Mouse (Mus musculus): Measurements from ENCODE around the gene Atg13. TPM values are rescaled to one million over a fixed set of nuclear protein-coding genes. Genes with fewer than 3 reads are reported as not detected.

Gene Atg13
- total and polyA plus RNA-seq, 3 experiments: 5.8 to 20.7 (median 8.5) TPM

- dilution Hi-C loops (cut with MboI; ENCODE audit: extremely low pct_ligation_motif_present, extremely low pct_unique_long_range_greater_than_20kb, low sequenced_read_pairs): no loop called here
- in situ Hi-C loops (cut with MboI; ENCODE audit: low pct_ligation_motif_present, low pct_unique_long_range_greater_than_20kb, low sequenced_read_pairs): no loop called here
These were observed 82.2 kb downstream of the Atg13 start for GRCm38 (mm10) chr2:91628171-91628570.

GRCm38 (mm10) chr2:91627486-91627885 lies 82.9 kb downstream of the Atg13 start:
- no peak for DNase-seq (ENCODE audit: extremely low read depth)
- Histone ChIP-seq H3K9ac (ENCODE audit: insufficient read depth, low read depth) (no peak overlapping the region), H3K27ac (ENCODE audit: insufficient read depth, low read depth) (no peak overlapping the region), H3K4me2 (ENCODE audit: insufficient read depth, low read depth, poor library complexity, severe bottlenecking) (no peak overlapping the region), H3K79me2 (replicated peaks; ENCODE audit: control insufficient read depth, extremely low read depth, insufficient read depth, poor library complexity, severe bottlenecking) (no peaks in the 10 kb centered on the region), H3K27me3 (replicated peaks) (peaks cover 2% of the 10 kb centered on the region), H3K36me3 (replicated peaks in 1 of 2; ENCODE audit: control insufficient read depth in 1 of 2, insufficient read depth in 1 of 2, low read length in 1 of 2) (peaks cover 2 to 20% of the 10 kb centered on the region in 2 experiments), H3K4me3 (replicated peaks in 1 of 3; ENCODE audit: low read depth in 2 of 3, low read length in 2 of 3, poor library complexity in 1 of 3) (no peak overlapping the region), H3K4me1 (ENCODE audit: control insufficient read depth in 1 of 2, insufficient read depth in 2 of 2) (no peaks in the 10 kb centered on the region; a peak in 1 of 4 replicates), H3K9me3 (replicated peaks; ENCODE audit: low read length) (no peaks in the 10 kb centered on the region)
- dilution Hi-C loops (cut with MboI; ENCODE audit: extremely low pct_ligation_motif_present, extremely low pct_unique_long_range_greater_than_20kb, low sequenced_read_pairs) (no loop called here), in situ Hi-C loops (cut with MboI; ENCODE audit: low pct_ligation_motif_present, low pct_unique_long_range_greater_than_20kb, low sequenced_read_pairs) (no loop called here)
- no peak for TF ChIP-seq ELF1 (IDR thresholded peaks at IDR 0.05; ENCODE audit: low read depth, low read length)
- TF ChIP-seq NRF1 (IDR thresholded peaks at IDR 0.05; ENCODE audit: low read depth, low read length): no peak
- TF ChIP-seq ZKSCAN1 (IDR thresholded peaks at IDR 0.05; ENCODE audit: borderline replicate concordance, low read depth, low read length): no peak
- no peak for TF ChIP-seq E2F4 (IDR thresholded peaks at IDR 0.05; ENCODE audit: insufficient replicate concordance, low read depth, low read length)
- no peak for TF ChIP-seq CHD1 (IDR thresholded peaks at IDR 0.05; ENCODE audit: low read depth, low read length)
- no peak for TF ChIP-seq USF2 (conservative IDR thresholded peaks at IDR 0.05; ENCODE audit: low read depth, low read length)
- no peak for TF ChIP-seq UBTF (IDR thresholded peaks at IDR 0.05; ENCODE audit: low read depth, low read length)
- no peak for TF ChIP-seq IRF4 (IDR thresholded peaks at IDR 0.05; ENCODE audit: low read depth, low read length)
- TF ChIP-seq GABPA (IDR thresholded peaks at IDR 0.05; ENCODE audit: insufficient replicate concordance, low read depth, low read length): no peak
- TF ChIP-seq MAX (IDR thresholded peaks at IDR 0.05; ENCODE audit: low read length): no peak
- no peak for TF ChIP-seq JUND (conservative IDR thresholded peaks at IDR 0.05; ENCODE audit: low read depth, low read length)
- no peak for TF ChIP-seq PAX5 (IDR thresholded peaks at IDR 0.05; ENCODE audit: low read length)

More at GRCm38 (mm10) chr2:91628171-91628570, 82.2 kb downstream of the Atg13 start:
- no peaks in the 10 kb centered on the region for H3K9me3 ChIP-seq (replicated peaks; ENCODE audit: low read length)
- DNase-seq (ENCODE audit: extremely low read depth): no peak
- H3K79me2 ChIP-seq (replicated peaks; ENCODE audit: control insufficient read depth, extremely low read depth, insufficient read depth, poor library complexity, severe bottlenecking): no peaks in the 10 kb centered on the region
- no peaks in the 10 kb centered on the region; a peak in 1 of 4 replicates for H3K4me1 ChIP-seq (ENCODE audit: control insufficient read depth in 1 of 2, insufficient read depth in 2 of 2)
- peaks cover 0 to 14% of the 10 kb centered on the region in 2 experiments for H3K36me3 ChIP-seq (replicated peaks in 1 of 2; ENCODE audit: control insufficient read depth in 1 of 2, insufficient read depth in 1 of 2, low read length in 1 of 2)
- TF ChIP-seq NRF1 (IDR thresholded peaks at IDR 0.05; ENCODE audit: low read depth, low read length) (no peak), IRF4 (IDR thresholded peaks at IDR 0.05; ENCODE audit: low read depth, low read length) (no peak), USF2 (conservative IDR thresholded peaks at IDR 0.05; ENCODE audit: low read depth, low read length) (no peak), KAT2A (IDR thresholded peaks at IDR 0.05; ENCODE audit: insufficient replicate concordance, low read length) (no peak), BHLHE40 (IDR thresholded peaks at IDR 0.05; ENCODE audit: low read depth, low read length) (no peak), SMC3 (IDR thresholded peaks at IDR 0.05; ENCODE audit: low read depth, low read length) (no peak), PAX5 (IDR thresholded peaks at IDR 0.05; ENCODE audit: low read length) (no peak), ZC3H11A (IDR thresholded peaks at IDR 0.05; ENCODE audit: low read depth, low read length) (no peak)
- no peak overlapping the region for H3K4me3 ChIP-seq (replicated peaks in 1 of 3; ENCODE audit: low read depth in 2 of 3, low read length in 2 of 3, poor library complexity in 1 of 3)
- no peak overlapping the region for H3K27ac ChIP-seq (ENCODE audit: insufficient read depth, low read depth)
- peaks cover 2% of the 10 kb centered on the region for H3K27me3 ChIP-seq (replicated peaks)
- no peak overlapping the region for H3K4me2 ChIP-seq (ENCODE audit: insufficient read depth, low read depth, poor library complexity, severe bottlenecking)
- H3K9ac ChIP-seq (ENCODE audit: insufficient read depth, low read depth): no peak overlapping the region

Other genes starting within 250 kb of the Atg13 start
- gene Ckap5, start 183.8 kb downstream of the Atg13 start, total RNA-seq (2012; rRNA removed): 52.3 and 53.0 TPM in 2 replicates
- 52.3 and 57.9 TPM in 2 replicates for gene Ckap5, start 183.8 kb downstream of the Atg13 start, total RNA-seq (2014; rRNA removed)
- 50.8 and 51.5 TPM in 2 replicates for gene Ckap5, start 183.8 kb downstream of the Atg13 start, polyA plus RNA-seq (2012; ENCODE audit: insufficient read length, low read depth)
- gene F2, start 74.2 kb downstream of the Atg13 start, total RNA-seq (2012; rRNA removed): 0.04 TPM in 1 of 2 replicates, not detected in the other
- gene F2, start 74.2 kb downstream of the Atg13 start, total RNA-seq (2014; rRNA removed): not detected in 2 replicates
- gene F2, start 74.2 kb downstream of the Atg13 start, polyA plus RNA-seq (2012; ENCODE audit: insufficient read length, low read depth): not detected in 2 replicates
- gene Zfp408, start 60.8 kb downstream of the Atg13 start, total RNA-seq (2012; rRNA removed): 8.1 and 8.3 TPM in 2 replicates
- gene Zfp408, start 60.8 kb downstream of the Atg13 start, total RNA-seq (2014; rRNA removed): 8.8 and 9.2 TPM in 2 replicates
- gene Zfp408, start 60.8 kb downstream of the Atg13 start, polyA plus RNA-seq (2012; ENCODE audit: insufficient read length, low read depth): 16.0 and 17.1 TPM in 2 replicates
- 15.6 and 20.6 TPM in 2 replicates for gene Arhgap1, start 60.7 kb downstream of the Atg13 start, total RNA-seq (2012; rRNA removed)
- 19.7 and 22.4 TPM in 2 replicates for gene Arhgap1, start 60.7 kb downstream of the Atg13 start, total RNA-seq (2014; rRNA removed)
- gene Arhgap1, start 60.7 kb downstream of the Atg13 start, polyA plus RNA-seq (2012; ENCODE audit: insufficient read length, low read depth): 30.2 and 35.4 TPM in 2 replicates
- gene Harbi1, start 276 bp upstream of the Atg13 start, total RNA-seq (2012; rRNA removed): 10.2 and 13.3 TPM in 2 replicates
- 18.2 and 18.8 TPM in 2 replicates for gene Harbi1, start 276 bp upstream of the Atg13 start, total RNA-seq (2014; rRNA removed)
- 7.8 and 8.1 TPM in 2 replicates for gene Harbi1, start 276 bp upstream of the Atg13 start, polyA plus RNA-seq (2012; ENCODE audit: insufficient read length, low read depth)
- gene Ambra1, start 19.6 kb upstream of the Atg13 start, total RNA-seq (2012; rRNA removed): 21.1 and 21.9 TPM in 2 replicates
- 15.8 and 16.2 TPM in 2 replicates for gene Ambra1, start 19.6 kb upstream of the Atg13 start, total RNA-seq (2014; rRNA removed)
- 25.3 and 27.1 TPM in 2 replicates for gene Ambra1, start 19.6 kb upstream of the Atg13 start, polyA plus RNA-seq (2012; ENCODE audit: insufficient read length, low read depth)
- 13.9 and 15.1 TPM in 2 replicates for gene Chrm4, start 216.7 kb upstream of the Atg13 start, total RNA-seq (2012; rRNA removed)
- 9.2 and 10.0 TPM in 2 replicates for gene Chrm4, start 216.7 kb upstream of the Atg13 start, total RNA-seq (2014; rRNA removed)
- 10.4 and 14.4 TPM in 2 replicates for gene Chrm4, start 216.7 kb upstream of the Atg13 start, polyA plus RNA-seq (2012; ENCODE audit: insufficient read length, low read depth)
- 0.25 and 0.38 TPM in 2 replicates for gene Mdk, start 221.7 kb upstream of the Atg13 start, total RNA-seq (2012; rRNA removed)
- gene Mdk, start 221.7 kb upstream of the Atg13 start, total RNA-seq (2014; rRNA removed): 0.34 TPM in 1 of 2 replicates, not detected in the other
- 2.4 and 3.1 TPM in 2 replicates for gene Mdk, start 221.7 kb upstream of the Atg13 start, polyA plus RNA-seq (2012; ENCODE audit: insufficient read length, low read depth)
- 0.25 TPM in 2 replicates for gene Gm9821, start 235.1 kb upstream of the Atg13 start, total RNA-seq (2012; rRNA removed)
- not detected in 2 replicates for gene Gm9821, start 235.1 kb upstream of the Atg13 start, total RNA-seq (2014; rRNA removed)
- 3.8 TPM in 2 replicates for gene Gm9821, start 235.1 kb upstream of the Atg13 start, polyA plus RNA-seq (2012; ENCODE audit: insufficient read length, low read depth)